Mouse (Mus musculus) thymus, postnatal 25 days (tissue): Measurements from ENCODE around the gene Trim63.
A peak's percentile ranks its signal among the peaks of the same experiment; 100 is the strongest.
"Not testable (repeated sequence)": the region's sequence is repeated elsewhere in the genome, so short reads cannot be mapped to it uniquely, and the experiment has no call there.

ENCODE experiments used
- DNase-seq: peaks from one replicate; pipeline ENCODE4 v3.0.0; 2022

The Trim63 gene

GRCm38 (mm10) chr4:134299498-134299810 lies 15.5 kb upstream of the Trim63 start:
- DNase-seq = no peak

- DNase-seq = no peak
These were observed 14.6 kb upstream of the Trim63 start for GRCm38 (mm10) chr4:134300316-134300715.

GRCm38 (mm10) chr4:134302084-134302483 lies 12.8 kb upstream of the Trim63 start:
- no peak for DNase-seq

- no peak for DNase-seq
These were observed 8.0 kb upstream of the Trim63 start for GRCm38 (mm10) chr4:134306963-134307362.

- peak; percentile 28 for DNase-seq
These were observed 7.4 kb upstream of the Trim63 start for GRCm38 (mm10) chr4:134307367-134308072.

- no peak for DNase-seq
These were observed 4.8 kb upstream of the Trim63 start for GRCm38 (mm10) chr4:134310106-134310505.

- no peak for DNase-seq
These were observed 4.3 kb upstream of the Trim63 start for GRCm38 (mm10) chr4:134310656-134311055.

- DNase-seq = no peak
These were observed 3.1 kb upstream of the Trim63 start for GRCm38 (mm10) chr4:134311784-134312183.

GRCm38 (mm10) chr4:134312341-134312740 lies 2.6 kb upstream of the Trim63 start:
- DNase-seq = no peak

- DNase-seq = peak; percentile 16
These were observed 2.0 kb upstream of the Trim63 start for GRCm38 (mm10) chr4:134312901-134313300.

GRCm38 (mm10) chr4:134314081-134314655 lies 752 bp upstream of the Trim63 start:
- no peak for DNase-seq

GRCm38 (mm10) chr4:134315470-134315869 lies 550 bp downstream of the Trim63 start:
- DNase-seq = no peak

- DNase-seq = peak; percentile 19
These were observed 1.5 kb downstream of the Trim63 start for GRCm38 (mm10) chr4:134316390-134316789.

GRCm38 (mm10) chr4:134319074-134319473 lies 4.2 kb downstream of the Trim63 start:
- DNase-seq = no peak

GRCm38 (mm10) chr4:134319674-134320073 lies 4.8 kb downstream of the Trim63 start:
- DNase-seq = no peak

GRCm38 (mm10) chr4:134321524-134321923 lies 6.6 kb downstream of the Trim63 start:
- DNase-seq = no peak

GRCm38 (mm10) chr4:134324655-134325054 lies 9.7 kb downstream of the Trim63 start:
- DNase-seq = no peak

- DNase-seq = no peak
These were observed 12.1 kb downstream of the Trim63 start for GRCm38 (mm10) chr4:134326859-134327530.

- DNase-seq = no peak
These were observed 13.2 kb downstream of the Trim63 start for GRCm38 (mm10) chr4:134328151-134328550.

- DNase-seq = no peak
These were observed 13.9 kb downstream of the Trim63 start for GRCm38 (mm10) chr4:134328832-134329231.

- no peak for DNase-seq
These were observed 15.4 kb downstream of the Trim63 start for GRCm38 (mm10) chr4:134330281-134330680.

GRCm38 (mm10) chr4:134341231-134341630 lies 26.3 kb downstream of the Trim63 start:
- DNase-seq = not testable (repeated sequence)

GRCm38 (mm10) chr4:134342213-134342779 lies 27.4 kb downstream of the Trim63 start:
- no peak for DNase-seq
